Mouse (Mus musculus) hindbrain, postnatal 0 days (tissue): Measurements from ENCODE around the gene Hdac11. TPM values are rescaled to one million over a fixed set of nuclear protein-coding genes. Genes with fewer than 3 reads are reported as not detected.

Experiments
- ATAC-seq: fragments of 200-750 bp; cut with Nextera tagmentation; 2 replicates; pipeline ENCODE4 v1.8.0; 2017; ENCODE audit warnings: mild to moderate bottlenecking, moderate TSS enrichment, moderate library complexity
- DNase-seq: peaks from one replicate; pipeline ENCODE4 v3.0.0-alpha.2; 2015; ENCODE audit warnings: low spot score
- H3K27ac ChIP-seq: fragments of 300-500 bp; sonication (generic); 2 replicates; pipeline ENCODE4 v1.5.1; 2014; ENCODE audit warnings: mild to moderate bottlenecking
- H3K27me3 ChIP-seq: fragments of 300-500 bp; sonication (generic); 2 replicates; pipeline ENCODE4 v1.6.1; 2014; ENCODE audit warnings: low read length, mixed read lengths; ENCODE audit not compliant: insufficient read depth
- H3K36me3 ChIP-seq: fragments of 300-500 bp; sonication (generic); 2 replicates; pipeline ENCODE4 v1.6.1; 2014; ENCODE audit warnings: low read length, mixed read lengths; ENCODE audit not compliant: insufficient read depth
- H3K4me1 ChIP-seq: fragments of 300-500 bp; sonication (generic); 2 replicates; pipeline ENCODE4 v1.6.1; 2014; ENCODE audit warnings: antibody characterized with exemption, low read length, mixed read lengths; ENCODE audit not compliant: insufficient read depth
- H3K4me2 ChIP-seq: fragments of 300-500 bp; sonication (generic); 2 replicates; pipeline ENCODE4 v1.6.1; 2014; ENCODE audit warnings: low read depth, mild to moderate bottlenecking, low read length, moderate library complexity, mixed read lengths
- H3K4me3 ChIP-seq: fragments of 300-500 bp; sonication (generic); 2 replicates; pipeline ENCODE4 v1.5.1; 2014; ENCODE audit warnings: low read length
- H3K9ac ChIP-seq: fragments of 300-500 bp; sonication (generic); replicated peaks from 2 replicates; pipeline ENCODE4 v1.6.1; 2014; ENCODE audit warnings: mild to moderate bottlenecking, low read length, moderate library complexity, mixed read lengths
- H3K9me3 ChIP-seq: fragments of 300-500 bp; sonication (generic); 2 replicates; pipeline ENCODE4 v1.6.1; 2016; ENCODE audit warnings: low read length, mixed read lengths
- CTCF ChIP-seq: IDR thresholded peaks from 2 replicates; pipeline ENCODE4 v1.5.1; 2016; ENCODE audit warnings: antibody characterized with exemption, control low read depth, low read depth
- WGBS: fragments of 180-500 bp; shearing (Covaris S2); extraction: QIAGEN DNeasy Blood & Tissue Kit; methylation state at CpG from one replicate; pipeline ENCODE4 v1.1.7; 2014; 5-methylcytosine and 5-hydroxymethylcytosine counted together
- polyA plus RNA-seq: library from polyadenylated mRNA; unstranded; fragments of >200 nt; fragmentation: Nextera tagmentation; extraction: Ambion mirVana; gene quantifications from 2 replicates; pipeline ENCODE4 v1.2.1, GENCODE M21; 2015
- total RNA-seq: library from RNA; depleted of rRNA; stranded (reverse); fragments of >200 nt; gene quantifications from 2 replicates; pipeline ENCODE4 v1.2.3, GENCODE M21; 2014

Hdac11 gene
- total and polyA plus RNA-seq, 2 experiments from 2014 or later, result 50.1 to 111 TPM

DNA sequence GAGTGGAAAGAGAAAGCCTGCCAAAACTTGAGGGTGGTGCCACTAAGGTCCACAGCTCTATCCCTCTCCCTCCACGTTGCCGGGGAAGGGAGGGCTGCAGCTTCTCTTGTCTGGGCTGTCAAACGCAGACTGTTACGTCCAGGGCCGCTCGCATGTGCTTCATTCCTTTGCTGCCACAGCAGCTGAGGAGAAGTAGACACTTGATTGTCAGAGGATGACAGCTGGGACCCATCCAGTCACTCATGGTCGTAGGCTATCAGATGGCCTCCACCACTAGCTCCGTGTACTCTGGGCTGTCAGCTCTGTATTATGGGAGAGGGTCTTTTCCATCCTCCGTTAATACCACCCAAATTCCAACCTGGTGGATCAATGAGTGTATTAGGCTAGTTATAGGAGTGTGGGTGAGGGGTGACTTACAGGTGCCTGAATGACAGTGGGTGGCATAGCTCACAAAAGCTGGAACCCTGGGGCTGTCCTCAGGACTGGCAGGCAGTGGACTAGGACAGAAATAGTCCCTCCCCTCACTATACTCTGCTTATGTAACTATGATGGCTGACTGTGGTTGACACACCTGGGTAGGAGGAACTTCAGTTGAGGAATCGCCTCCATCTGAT is 19.0 kb upstream of the Hdac11 start:
- no peak for DNase-seq
- 60% methylated on average over 10 of the region's 10 CpGs for WGBS
- Histone ChIP-seq H3K9me3 (no peaks in the 10 kb centered on the region), H3K9ac (no peak overlapping the region), H3K27me3 (no peaks in the 10 kb centered on the region), H3K36me3 (no peaks in the 10 kb centered on the region), H3K4me2 (no peak overlapping the region), H3K4me1 (no peaks in the 10 kb centered on the region), H3K4me3 (no peak overlapping the region), H3K27ac (no peak overlapping the region)
- no peak for ATAC-seq
- no peak for TF ChIP-seq CTCF

DNA sequence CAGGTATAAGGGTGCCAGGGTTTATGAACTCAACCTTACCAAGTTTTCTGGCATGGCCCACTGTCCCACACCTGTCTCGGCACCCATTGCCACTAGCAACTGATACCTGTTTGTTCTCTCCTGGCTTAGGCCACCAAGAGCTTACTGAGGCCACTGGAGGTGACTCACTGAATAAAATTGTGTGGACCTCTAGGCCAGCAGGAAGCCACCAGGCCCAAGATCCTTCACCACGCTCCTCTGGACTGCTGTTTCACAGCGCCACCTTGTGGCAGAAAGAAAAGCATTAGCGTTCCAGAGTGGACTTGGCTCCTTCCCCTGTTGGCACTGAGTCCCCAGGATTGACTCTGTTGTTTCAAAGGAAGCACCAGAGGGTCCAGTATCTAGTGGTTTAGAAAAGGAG is 16.6 kb upstream of the Hdac11 start:
- peak; percentile 91 for DNase-seq
- peak; percentile 65 for ATAC-seq

DNA sequence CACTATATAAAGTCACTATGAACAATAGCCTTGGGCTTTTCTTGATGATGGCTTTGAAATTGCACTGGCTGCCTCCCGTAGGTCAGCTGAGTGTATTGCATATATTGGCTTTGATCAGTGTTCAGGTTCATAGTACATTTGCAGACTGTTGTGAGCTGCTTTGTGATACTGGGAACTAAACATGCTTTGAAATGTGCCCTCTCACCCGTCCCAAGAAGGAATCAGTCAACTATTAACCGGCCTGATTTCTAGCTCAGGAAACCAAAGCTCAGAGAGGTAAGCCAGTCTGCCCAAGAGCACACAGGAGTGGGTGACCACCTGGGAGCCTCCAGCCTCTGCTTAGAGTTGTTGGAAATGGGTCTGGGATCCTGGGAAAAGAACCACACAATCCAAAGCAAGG is 11.4 kb upstream of the Hdac11 start:
- no peak overlapping the region; the same call in 1 of the 2 replicates for H3K27ac ChIP-seq

More for the DNA sequence above, 16.6 kb upstream of the Hdac11 start:
- no peak overlapping the region for H3K27ac ChIP-seq
- no peaks in the 10 kb centered on the region for H3K27me3 ChIP-seq
- 28% methylated on average over 4 of the region's 4 CpGs for whole genome bisulfite sequencing
- TF ChIP-seq CTCF, result peak; percentile 91
- no peak overlapping the region for H3K4me3 ChIP-seq
- no peaks in the 10 kb centered on the region for H3K36me3 ChIP-seq
- H3K4me2 ChIP-seq, result no peak overlapping the region
- no peaks in the 10 kb centered on the region for H3K4me1 ChIP-seq
- H3K9ac ChIP-seq, result no peak overlapping the region
- no peaks in the 10 kb centered on the region for H3K9me3 ChIP-seq

DNA sequence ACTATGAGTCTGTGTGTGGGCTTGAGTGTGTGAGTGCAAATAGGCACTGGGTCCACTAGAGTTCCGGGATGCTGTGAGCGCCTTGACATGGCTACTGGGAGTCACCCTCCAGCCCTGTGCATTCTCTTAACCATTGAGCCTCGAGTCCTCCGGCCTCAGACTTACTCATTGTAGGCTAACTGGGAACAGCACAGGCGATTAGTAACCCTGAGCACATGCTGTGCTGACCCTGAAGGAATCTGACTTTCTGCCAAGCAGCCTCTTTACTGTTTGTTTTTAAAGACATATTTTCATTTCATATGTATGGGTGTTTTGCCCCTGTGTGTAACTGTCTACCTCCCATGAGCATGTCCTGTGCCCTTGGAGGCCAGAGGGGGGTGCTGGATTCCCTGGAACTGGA is 10.9 kb upstream of the Hdac11 start:
- ATAC-seq (no peak), DNase-seq (no peak)
- Histone ChIP-seq H3K9me3 (no peaks in the 10 kb centered on the region), H3K4me3 (no peak overlapping the region), H3K4me1 (peaks cover 22% of the 10 kb centered on the region; the same call in 1 of the 2 replicates), H3K27ac (peak overlapping the region; percentile 84), H3K4me2 (no peak overlapping the region), H3K27me3 (no peaks in the 10 kb centered on the region), H3K36me3 (no peaks in the 10 kb centered on the region), H3K9ac (no peak overlapping the region)
- WGBS, result 53% methylated on average over 5 of the region's 5 CpGs
- no peak for TF ChIP-seq CTCF

More for the DNA sequence above, 11.4 kb upstream of the Hdac11 start:
- Histone ChIP-seq H3K27me3 (no peaks in the 10 kb centered on the region), H3K4me1 (peaks cover 22% of the 10 kb centered on the region; the same call in 1 of the 2 replicates), H3K4me2 (no peak overlapping the region), H3K4me3 (no peak overlapping the region), H3K9ac (no peak overlapping the region), H3K36me3 (no peaks in the 10 kb centered on the region), H3K9me3 (no peaks in the 10 kb centered on the region)
- TF ChIP-seq CTCF, result peak; percentile 40; the same call in 1 of the 2 replicates
- 63% methylated on average over 3 of the region's 3 CpGs for WGBS
- DNase-seq (no peak), ATAC-seq (no peak)

DNA sequence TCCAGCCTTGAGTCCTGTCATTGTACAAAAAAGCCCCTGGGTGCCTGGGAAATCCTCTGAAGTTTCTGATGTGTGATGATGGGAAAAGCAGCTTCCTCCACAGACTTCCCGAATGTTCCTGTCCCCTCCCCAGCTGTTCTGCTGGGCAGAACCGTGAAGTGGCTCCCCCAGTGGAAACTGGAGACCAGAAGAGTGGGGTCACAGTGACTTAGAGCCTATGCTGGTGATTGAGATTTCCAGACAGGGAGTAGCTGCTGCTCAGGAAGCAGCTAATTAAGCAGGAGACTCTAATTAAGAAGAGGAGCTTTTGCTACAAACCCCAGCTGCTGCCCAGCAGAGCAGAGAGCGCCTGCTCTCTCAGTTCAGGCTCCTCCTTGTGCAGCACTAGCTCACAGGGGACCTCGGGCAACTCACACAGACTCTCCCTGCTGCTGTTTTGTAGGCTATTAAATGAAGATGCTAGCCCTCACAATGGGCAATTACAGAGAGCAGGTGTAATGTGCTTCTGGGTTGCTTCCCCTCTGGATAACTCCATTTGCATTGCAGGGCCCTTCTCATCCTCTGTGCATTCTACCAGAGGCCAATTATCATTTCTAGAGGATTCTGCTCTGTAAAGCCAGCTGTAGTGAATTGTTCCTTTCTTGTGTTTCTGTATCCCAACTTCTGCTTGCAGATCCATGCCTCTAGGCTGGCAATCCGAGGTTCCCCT is 9.9 kb upstream of the Hdac11 start:
- H3K9me3 ChIP-seq, result no peaks in the 10 kb centered on the region
- H3K27ac ChIP-seq, result peak overlapping the region; percentile 84
- DNase-seq, result peak; percentile 80

DNA sequence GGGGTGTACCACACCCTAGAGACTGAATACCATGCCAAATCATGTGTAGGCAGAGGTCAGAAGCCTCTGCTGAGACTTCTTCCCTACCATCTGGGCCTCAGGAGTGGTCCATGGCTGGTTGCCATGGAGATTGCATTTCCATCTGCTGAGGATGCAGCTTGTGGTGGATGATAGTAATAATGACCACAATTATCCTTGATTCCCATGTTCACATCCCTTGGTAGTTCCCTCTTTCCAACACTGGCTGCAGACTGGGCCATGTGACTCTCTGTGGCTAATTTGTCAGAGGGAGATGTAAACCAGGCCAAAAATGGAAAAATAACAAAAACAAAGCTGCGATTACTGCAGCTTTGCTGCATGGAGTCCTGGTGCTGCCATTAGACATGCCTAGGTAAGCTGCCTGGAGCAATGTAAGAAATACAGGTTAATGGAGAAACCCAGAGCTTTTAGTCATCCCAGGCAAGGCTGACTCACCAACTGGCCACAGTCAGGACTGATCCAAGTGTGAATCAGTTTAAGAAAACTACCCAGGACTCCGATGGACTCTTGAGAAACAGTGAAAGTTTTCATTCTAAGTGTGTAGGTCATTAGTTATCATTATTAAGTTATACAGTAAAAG is 9.2 kb upstream of the Hdac11 start:
- Histone ChIP-seq H3K4me1 (peaks cover 22% of the 10 kb centered on the region; the same call in 1 of the 2 replicates), H3K9me3 (no peaks in the 10 kb centered on the region), H3K36me3 (no peaks in the 10 kb centered on the region), H3K9ac (no peak overlapping the region), H3K27ac (peak overlapping the region; percentile 84), H3K4me2 (no peak overlapping the region), H3K27me3 (no peaks in the 10 kb centered on the region), H3K4me3 (no peak overlapping the region)
- TF ChIP-seq CTCF, result no peak
- peak; percentile 87 for DNase-seq
- 63% methylated on average over 2 of the region's 2 CpGs for WGBS
- peak; percentile 83 for ATAC-seq

More for the DNA sequence above, 9.9 kb upstream of the Hdac11 start:
- H3K4me1 ChIP-seq, result peaks cover 22% of the 10 kb centered on the region; the same call in 1 of the 2 replicates
- H3K27me3 ChIP-seq, result no peaks in the 10 kb centered on the region
- TF ChIP-seq CTCF, result 0 out of 2 replicates have a peak, but pooled peaks have one; percentile 8
- no peak overlapping the region for H3K4me2 ChIP-seq
- ATAC-seq, result peak; percentile 83
- no peak overlapping the region for H3K4me3 ChIP-seq
- WGBS, result 8% methylated on average over 5 of the region's 5 CpGs
- no peaks in the 10 kb centered on the region for H3K36me3 ChIP-seq
- no peak overlapping the region; the same call in 1 of the 2 replicates for H3K9ac ChIP-seq
